Mouse (Mus musculus) thymus, postnatal 4 days (tissue): ENCODE results near the gene Gfi1b.

Experiments
- DNase-seq: peaks from one replicate; pipeline ENCODE4 v3.0.0; 2021

Gene Gfi1b

DNA sequence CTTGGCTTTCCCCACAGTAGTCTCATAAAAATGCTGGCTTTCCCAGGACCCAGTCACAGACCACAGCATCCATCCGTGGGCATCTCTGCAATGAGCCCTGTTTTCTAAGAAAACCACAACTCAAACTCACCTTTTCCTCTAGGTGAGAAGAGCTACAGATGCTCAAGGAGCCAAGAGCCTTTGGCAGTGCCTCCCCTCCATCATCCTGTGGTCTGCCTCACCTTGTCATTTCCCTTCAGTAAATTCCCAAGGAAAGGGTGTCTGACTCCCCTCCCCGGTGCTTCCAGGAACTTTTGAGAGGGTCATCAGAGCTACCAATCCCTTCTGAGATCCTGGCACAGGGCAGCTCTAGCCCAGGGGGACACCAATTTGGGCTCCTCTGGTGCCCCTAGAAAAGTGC is 671 bp downstream of the Gfi1b start:
- DNase-seq: no peak

- no peak for DNase-seq
Measured at GRCm38 (mm10) chr2:28620522-28620921, 1.3 kb downstream of the Gfi1b start.

GRCm38 (mm10) chr2:28619369-28619768 is 2.4 kb downstream of the Gfi1b start:
- DNase-seq: no peak

GRCm38 (mm10) chr2:28618777-28619336 is 2.9 kb downstream of the Gfi1b start:
- no peak for DNase-seq

- DNase-seq: no peak
Measured at GRCm38 (mm10) chr2:28617498-28618486, 4.0 kb downstream of the Gfi1b start.

GRCm38 (mm10) chr2:28616874-28617273 is 4.9 kb downstream of the Gfi1b start:
- no peak for DNase-seq

DNA sequence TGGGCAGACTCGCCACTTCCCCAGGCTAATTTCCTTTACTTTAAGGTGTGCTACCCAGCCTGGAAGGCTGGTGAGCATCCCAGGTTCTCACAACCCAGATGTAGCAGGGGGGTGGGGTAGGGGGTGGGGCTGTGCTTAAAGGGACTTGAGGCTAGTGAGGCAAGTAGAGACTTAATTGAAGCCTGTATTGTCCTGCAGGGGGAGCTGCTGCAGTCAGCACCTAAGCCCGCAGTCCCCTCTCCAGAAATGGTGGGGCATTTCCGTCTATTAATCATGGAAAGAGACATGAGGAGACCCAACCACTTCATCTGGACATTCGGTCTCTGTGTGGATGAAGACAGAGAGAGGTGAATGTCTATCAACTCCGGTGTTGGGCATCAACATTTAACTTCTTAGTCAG is 5.4 kb downstream of the Gfi1b start:
- peak; percentile 51 for DNase-seq

DNA sequence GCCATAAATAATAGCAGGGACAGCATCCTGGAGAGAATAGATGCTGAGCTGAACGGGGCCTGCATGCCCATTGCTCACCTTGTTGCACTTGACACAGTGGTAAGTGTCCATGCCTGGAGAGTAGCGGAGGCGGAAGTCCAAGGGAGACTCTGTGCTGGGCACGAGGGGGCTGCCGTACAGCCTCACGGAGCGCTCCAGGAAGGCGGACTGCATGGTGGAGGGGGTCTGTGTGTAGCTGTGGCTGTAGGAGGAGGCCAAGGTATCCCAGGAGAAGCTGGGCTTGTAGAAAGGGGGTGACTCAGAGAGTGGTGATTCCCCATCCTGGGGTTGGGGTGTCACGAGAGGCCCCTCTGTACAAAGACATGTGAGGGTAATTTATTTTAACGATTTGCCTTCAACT is 8.2 kb downstream of the Gfi1b start:
- no peak for DNase-seq

DNA sequence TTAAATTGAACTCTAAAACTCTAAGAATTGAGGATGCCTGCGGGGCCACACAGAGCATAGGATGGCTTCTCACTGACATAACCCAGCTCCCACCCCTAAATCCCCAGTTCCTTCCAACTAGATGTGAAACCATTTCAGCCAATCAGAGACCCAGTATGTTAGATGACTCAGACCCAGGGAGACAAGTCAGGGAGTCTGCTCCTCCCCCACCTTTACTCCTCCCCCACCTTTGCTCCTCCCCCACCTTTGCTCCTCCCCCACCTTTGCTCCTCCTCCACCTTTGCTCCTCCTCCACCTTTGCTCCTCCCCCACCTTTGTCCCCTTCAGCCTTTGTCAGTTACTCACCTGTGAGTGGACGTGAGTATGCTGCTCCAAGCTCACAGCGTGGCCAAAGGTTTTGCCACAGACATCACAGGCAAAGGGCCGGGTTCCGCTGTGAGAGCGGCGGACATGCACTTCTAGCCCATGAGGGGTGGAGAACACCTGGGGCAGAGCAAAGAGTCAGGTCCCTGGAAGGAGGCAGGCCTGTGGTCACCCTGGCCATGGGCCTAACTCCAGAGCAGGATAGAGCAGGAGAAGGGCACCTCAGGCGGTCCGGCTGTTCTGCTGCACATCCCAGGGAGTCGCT is 9.2 kb downstream of the Gfi1b start:
- no peak for DNase-seq

GRCm38 (mm10) chr2:28611407-28611787 is 10.4 kb downstream of the Gfi1b start:
- no peak for DNase-seq

GRCm38 (mm10) chr2:28610716-28611406 is 10.9 kb downstream of the Gfi1b start:
- DNase-seq: no peak

DNA sequence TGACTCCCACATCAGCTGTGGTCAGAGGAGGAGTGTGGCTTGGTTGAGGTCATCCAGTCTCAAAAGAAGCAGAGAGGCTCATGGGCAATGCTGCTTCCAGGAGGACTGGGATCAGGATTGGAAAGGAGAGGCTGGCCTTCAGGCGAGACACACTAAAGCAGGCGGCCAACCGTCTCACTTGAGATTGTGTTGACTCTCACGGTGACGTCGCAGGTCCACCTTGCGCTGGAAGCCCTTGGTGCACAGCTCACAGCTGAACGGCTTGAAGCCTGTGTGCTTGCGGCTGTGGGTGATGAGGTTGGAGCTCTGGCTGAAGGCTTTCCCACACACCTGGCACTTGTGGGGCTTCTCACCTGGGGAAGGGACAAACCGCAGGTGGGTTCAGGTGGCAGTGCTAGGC is 11.9 kb downstream of the Gfi1b start:
- no peak for DNase-seq

- DNase-seq: no peak
Measured at GRCm38 (mm10) chr2:28607341-28608165, 14.2 kb downstream of the Gfi1b start.

- DNase-seq: no peak
Measured at GRCm38 (mm10) chr2:28606601-28607340, 15.0 kb downstream of the Gfi1b start.

DNA sequence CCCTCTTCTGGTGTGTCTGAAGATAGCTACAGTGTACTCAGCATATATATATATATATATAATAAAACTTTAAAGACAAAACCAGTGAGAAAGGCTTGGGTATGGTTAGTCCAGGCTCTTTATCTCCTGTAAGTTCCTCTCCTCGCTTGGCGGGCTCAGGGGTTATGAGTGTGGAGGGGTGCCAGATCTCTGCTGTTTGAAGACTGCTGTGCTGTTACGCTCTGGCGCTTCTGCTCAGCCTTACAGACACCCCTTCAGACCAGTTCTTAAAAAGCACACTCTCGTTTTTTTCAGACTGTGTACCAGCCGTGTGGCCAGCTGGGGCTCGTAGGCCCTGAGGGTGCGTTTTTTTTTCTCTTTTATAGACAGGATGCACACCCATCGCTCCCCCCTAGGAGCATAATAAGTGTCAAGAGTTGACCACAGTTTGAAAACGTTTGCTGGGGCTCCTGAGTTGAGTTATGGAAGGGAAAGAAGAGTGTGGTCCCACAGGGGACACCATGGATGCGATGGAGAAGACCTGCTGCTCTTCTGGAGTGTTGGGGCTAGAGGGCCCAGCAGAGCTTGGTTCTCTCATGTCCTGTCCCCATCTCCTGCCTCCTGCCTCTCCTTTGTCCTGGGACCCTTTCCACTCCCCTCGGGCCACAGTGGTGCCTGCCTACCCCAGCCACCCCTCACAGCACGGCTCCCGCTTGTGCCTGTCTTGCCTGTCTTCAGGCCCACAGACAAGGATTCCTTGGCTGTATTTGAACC is 15.8 kb downstream of the Gfi1b start:
- no peak for DNase-seq

GRCm38 (mm10) chr2:28603542-28603941 is 18.2 kb downstream of the Gfi1b start:
- no peak for DNase-seq

DNA sequence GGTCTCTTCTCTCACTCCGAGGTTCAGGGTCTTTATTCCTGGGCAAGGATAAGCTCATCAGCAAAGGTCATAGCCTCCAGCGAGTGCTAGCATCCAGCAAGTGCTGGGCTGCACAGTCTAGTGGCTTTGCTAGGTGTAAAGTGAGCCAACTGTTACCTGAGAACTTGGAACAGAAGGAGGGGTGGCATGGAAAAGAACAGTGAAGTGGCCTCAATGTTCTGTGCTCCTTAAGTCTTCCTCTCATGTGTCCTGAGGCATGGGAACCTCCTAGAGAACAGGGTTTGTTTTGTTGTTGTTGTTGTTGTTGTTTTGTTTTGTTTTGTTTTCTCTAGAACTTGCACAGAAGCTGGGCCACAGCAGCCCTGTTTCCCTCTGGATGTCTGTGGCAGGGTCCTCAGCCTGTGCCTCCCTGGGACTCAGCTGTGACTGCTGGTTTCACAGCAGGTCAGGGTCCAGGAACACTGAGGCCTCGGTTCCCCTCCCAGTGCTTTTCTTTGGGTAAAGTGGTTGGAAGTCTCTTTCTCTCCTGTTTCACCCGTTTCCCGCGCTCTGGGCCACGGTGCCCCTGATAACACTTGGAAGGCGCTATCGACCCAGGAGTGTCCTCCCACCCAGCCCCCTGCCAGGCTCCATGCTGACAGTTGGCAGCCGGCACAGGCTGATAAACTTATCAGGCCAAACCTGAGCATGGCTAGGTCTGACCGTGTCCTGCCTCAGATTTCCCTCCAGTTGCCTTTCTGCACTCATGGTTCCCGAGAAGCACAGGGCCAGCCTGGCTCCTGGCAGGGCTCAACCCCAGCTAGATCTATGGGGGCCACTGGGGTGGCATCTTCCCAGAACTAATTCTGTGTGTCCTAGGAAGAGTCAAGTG is 19.8 kb downstream of the Gfi1b start:
- no peak for DNase-seq

- peak; percentile 53 for DNase-seq
Measured at GRCm38 (mm10) chr2:28599569-28599900, 22.2 kb downstream of the Gfi1b start.

- DNase-seq: peak; percentile 22
Measured at GRCm38 (mm10) chr2:28598692-28599568, 22.9 kb downstream of the Gfi1b start.
